Mouse (Mus musculus) cerebellum, adult 9-11 months (tissue): Measurements from ENCODE around the gene Slc7a1.

Source experiments
- DNase-seq: peaks from one replicate; pipeline ENCODE4 v3.0.0; 2022

Slc7a1 gene

DNA sequence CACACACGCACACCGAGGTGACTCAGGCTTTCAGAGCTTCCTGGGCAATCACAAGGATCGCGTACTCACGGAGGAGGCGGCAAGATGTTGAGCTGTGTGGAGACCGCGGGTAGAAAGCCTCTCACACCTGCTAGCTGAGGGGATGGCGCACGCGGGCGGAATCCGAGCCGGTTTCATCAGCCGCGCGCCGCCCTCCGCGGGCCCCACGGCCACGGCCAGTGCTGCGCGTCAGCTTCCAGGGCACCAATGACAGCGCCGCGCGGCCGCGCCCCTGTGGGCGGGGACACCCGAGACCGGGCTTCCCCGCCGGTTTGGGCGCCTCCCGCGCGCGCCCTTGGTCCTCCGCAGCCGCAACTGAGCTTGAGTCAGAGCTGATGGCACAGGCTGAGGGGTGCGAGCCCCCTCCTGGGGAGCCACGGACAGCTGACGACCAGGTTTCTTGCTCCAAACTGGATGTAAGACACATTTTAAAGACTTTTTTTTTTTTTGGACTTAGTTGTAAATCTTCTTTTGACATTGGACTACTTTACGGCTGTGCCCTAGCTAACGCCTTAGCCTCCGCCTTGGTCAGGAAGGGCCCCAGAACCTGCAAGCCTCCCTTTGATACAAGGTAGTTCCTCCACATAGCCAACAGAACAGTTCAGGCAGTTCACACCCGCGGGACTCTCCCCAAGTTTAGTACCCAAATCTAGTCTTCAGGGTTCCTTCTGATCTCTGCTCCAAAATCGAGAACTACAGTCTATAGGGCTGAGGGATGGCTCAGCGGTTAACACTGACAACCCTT, at the start of gene Slc7a1:
Slc7a1 (minus strand) TSS at position 245 of the 784 bp plus-strand sequence.
- DNase-seq: peak; percentile 84

DNA sequence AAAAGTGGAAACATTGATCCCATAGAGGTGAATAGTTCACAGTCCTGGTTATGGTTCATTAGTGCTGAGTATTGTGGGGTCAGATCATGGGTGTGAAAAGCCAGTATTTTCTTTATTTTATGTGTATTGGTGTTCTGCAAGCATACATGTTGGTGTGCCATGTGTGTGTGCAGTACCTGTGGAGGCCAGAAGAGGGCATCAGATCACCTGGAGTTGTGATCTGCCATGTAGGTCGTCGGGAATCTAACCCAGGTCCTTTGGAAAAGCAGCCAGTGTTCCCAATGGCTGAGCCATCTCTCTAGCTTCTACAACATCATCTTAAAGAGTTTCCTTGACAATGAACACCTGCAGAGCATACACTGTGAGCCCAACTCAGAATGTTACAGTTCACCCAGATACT, 45.3 kb upstream of the Slc7a1 start:
- no peak for DNase-seq

DNA sequence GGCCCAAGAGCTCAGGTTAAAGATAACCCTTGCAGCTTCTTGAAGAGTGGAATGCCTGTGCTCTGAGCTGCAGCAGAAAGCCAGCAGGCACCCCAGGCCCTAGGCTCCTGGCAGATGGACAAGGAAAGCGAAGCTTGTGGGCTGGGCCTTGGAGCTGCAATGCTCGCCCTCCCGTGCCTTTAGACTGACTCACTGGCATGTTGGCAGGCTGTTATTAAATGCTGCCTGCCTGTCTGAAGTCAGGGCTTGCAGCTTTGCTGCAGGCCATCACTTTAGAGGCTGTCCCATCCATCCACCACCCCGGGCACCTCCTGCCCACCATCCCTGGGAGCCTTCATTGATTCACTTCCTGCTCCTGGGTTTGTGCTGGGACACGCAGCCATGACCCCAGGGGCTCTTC, 44.0 kb upstream of the Slc7a1 start:
- DNase-seq: peak; percentile 58

DNA sequence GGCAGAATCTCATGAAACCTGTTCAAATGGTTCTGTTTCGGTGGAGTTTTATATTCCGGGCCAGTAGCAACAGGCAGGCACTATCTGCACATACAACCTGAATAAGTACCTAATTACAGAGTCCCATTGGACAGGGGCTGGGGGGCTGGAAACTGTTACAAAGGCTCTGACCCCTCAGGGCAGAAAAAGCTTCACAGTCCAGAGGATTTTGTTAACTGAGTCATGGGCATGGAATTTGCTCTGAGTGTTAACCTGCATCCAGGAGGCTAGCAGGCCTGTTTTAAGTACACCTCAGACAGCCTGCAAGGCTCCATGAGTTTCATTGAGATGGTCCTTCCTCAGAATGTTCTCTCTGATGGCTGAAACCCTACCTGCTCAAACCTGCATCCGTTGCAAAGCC, 36.0 kb upstream of the Slc7a1 start:
- no peak for DNase-seq

DNA sequence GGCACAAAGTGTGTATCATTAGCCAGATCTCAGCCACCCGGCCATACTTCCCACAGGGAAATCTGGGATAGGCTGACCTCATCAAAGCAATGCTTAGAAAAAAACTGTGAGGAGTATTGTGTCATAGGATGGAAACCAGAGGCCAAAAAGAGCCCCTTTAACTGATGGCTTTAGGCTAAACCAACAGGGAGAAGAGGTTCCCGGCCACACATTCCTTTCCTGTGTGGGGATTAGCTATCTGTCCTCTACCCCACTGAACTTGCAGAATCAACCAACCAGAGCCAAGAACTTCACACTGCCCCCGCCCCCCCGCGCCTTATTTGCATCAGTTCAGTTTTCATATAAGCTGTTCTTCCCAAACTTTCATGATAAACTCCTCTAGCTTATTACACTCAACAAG, 32.4 kb upstream of the Slc7a1 start:
- DNase-seq: no peak

DNA sequence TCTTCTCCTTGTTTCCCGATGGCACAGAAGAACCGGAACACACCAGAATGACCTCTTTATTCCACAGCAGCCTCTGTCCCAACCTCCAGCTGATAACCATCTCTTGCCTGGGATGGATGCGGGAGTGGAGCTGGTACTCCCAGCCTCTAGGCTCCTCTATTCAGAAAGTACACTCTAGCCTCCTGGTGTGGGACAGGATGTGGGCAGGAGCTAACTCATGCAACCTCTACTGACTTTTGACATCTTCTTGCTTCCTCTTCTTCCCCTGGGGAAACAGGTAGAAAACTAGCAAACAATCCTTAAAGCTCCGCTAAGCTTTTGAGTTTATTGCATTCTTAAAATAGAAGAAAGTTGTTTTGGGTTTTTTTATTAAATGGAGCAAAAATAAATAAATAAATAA, 29.1 kb upstream of the Slc7a1 start:
- no peak for DNase-seq

DNA sequence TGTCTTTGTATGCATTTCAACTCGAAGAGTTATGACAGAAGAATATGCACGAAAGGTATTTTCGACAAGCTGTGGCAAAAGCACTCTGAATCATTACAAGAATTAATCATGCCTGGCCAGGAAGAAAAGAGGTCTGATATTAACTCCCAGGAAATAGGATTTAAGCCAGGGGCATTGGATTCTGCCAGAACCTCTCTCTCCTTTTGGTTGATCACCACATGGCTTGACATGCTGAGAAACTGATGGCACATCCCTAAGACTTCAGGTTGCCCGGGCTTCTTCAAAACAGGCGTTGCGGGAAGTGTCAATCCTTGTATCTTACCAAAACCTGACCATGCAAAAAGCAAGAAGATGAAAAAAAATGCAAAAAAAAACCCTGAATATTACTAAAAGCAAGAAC, 25.4 kb upstream of the Slc7a1 start:
- no peak for DNase-seq

DNA sequence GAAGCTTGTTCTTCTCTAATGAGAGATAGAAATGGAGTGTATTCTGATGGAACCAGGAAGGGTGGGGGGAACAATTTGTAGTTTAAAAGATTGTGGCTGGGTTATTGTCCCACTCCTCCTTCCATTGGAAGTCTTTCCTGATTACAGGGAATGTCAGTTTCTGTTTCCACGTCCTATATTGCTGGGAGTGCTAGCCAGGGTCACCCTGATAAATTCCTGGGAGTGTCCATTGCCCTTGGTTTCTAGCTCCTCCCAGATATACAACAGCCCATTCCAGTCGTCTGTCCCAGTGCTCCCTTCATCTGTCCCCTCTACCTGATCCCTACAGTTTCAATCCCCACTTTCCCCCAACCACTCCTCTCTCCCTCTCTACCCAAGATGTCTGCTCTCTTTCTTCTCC, 21.6 kb upstream of the Slc7a1 start:
- no peak for DNase-seq

DNA sequence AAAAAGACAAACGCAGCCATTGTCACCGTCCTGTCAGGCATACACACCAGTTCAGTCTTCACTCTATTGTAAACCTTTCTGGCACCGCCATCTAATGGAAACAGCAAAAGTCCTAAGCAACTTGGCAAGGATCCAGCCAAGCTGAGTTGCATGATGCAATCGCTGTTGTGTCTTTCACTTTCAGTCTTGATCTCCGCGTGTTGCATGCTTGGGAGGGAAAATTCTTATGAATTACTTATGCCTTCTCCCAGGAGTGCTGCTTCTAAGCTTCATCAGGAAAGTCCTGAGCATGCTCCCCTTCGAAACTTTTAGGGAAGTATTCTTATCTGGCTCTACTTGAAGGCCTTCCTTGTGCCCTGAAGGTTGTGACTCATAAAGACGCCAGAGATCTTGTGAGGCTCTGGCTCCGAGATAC, 19.4 kb upstream of the Slc7a1 start:
- DNase-seq: no peak

DNA sequence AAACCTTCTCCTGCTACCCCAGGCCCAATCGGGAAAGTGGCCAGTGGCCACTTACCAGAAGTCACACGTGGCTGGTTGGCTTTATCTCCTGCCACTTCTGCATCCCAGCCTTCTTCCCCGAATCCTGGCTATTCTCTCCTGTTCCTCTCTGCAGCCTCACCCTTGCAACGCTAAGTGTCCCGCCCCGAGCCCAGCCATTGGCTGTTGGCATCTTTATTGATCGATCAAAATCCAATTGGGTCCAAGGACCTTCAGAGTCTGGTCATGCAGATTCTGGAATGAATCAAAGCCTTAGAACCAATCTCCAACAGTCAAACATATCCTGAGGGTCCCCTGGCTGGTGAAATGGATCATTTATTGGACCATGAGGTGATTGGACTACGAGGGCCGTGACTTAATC, 18.7 kb upstream of the Slc7a1 start:
- DNase-seq: no peak

DNA sequence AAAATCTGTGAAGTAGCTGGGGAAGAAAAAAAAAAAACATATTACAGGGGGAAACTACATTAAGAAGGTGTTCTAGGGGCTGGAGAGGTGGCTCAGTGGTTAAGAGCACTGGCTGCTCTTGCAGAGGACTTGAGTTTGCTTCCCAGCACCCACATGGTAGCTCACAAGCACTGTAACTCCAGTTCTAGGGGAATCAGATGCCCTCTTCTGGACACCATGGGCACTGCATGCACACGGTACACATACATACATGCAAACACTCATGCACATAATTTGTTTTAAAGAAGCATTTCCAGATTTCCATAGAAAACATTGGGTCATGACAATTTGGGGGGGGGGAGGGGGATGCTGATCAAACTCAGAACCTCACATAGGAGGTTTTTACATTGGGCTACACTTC, 18.1 kb upstream of the Slc7a1 start:
- DNase-seq: no peak

DNA sequence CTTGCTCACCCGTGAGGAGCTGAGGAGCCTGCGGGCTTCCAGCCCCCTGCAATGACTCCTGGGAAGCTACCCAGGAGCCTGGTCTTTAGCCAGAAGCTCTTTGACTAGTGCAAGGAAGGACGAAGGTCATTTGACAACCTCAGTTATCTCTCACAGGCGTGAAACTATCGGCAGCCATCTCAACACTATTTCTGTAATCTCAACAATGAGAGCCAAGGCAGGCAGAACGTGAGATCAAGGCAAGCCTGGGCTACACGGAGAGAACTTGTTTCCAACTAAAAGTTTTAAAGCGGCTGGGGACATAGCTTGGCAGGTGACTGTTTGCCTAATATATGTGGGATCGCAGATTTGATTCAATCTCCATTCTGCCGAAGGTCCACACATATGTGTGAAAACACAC, 16.8 kb upstream of the Slc7a1 start:
- no peak for DNase-seq

DNA sequence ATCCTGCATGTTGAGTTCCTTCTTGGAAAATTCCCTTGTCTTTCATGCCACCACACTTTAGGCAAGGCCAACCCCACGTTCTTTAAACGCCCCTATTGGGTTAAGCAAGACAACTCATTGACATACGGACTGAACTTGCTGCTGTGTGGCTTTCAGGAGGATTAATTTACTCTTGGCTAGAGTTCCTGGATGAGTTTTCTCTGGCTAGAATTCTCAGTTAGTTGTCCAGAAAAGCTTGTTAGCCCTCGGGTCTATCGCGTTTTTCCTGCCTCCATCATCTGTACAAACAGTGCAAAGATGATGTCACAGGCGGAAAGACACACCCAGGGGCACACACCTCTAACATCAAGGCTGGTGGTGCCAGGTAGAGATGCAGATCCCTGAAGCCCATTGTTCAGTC, 14.5 kb upstream of the Slc7a1 start:
- no peak for DNase-seq

DNA sequence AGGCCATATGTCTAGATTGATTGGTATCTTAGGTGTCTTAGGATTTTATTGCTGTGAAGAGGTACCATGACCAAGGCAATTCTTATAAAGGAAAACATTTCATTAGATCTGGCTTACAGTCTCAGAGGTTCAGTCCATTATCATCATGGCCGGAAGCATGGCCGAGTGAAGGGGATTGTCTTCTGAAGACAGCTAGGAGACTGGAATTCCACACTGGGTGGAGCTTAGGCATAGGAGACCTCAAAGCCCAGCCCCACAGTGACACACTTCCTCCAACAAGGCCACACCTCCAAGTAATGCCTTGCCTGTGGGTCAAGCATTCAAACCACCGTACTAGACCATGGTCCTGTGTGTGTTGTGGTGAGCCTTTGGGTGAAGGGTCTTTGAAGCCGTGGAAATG, 12.8 kb upstream of the Slc7a1 start:
- no peak for DNase-seq

DNA sequence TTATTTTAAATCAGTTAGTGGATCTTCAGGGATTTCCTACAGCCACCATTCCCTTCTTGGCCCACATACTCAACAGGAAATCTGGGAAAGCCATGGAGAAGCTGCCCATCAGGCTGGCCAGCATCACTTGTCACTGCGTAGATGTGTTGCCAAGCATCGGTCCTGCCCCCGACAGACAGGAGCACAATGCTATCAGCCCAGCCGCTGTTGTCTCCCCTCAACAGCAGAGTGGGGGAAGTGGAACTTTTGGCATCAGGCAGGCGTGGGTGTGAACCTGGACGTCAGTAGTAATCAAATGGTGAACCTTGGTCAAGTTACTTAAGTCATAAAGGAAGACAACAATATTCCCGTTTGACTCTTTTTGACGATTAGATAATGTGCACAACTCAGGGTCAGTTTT, 9.8 kb upstream of the Slc7a1 start:
- no peak for DNase-seq

DNA sequence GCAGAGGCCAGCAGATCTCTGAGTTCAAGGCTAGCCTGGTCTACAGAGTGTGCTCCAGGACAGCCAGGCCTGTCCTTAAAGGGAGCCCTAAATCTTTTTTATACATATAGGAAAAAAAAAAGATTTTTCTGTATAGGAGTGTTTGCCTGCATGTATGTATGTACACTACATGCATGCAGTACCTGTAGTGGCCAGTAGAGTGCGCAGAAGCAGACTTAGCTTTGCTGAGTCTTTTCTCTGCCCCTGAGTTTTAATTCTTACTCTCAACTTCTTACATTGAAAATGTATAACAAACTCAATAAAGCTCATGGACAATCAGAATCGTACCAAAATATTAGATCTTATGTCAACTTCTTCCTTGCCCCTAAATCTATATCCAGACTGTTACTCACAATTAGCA, 7.2 kb upstream of the Slc7a1 start:
- DNase-seq: no peak

DNA sequence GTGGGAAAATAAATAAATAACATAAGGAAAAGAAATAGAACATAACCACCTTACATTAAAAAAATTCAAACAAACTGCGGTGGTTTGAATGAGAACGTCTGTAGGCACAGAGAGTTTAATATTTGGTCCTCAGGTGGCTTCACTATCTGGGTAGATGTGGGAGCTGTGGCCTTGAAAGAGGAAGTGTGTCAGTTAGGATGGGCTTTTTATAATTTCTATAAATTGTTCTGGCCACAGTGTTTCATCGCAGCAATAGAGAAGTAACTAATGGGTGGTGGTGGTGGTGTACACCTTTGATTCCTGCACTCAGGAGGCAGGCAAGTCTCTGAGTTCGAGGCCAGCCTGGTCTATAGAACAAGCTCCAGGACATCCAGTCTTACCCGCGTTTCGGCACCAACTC, 4.8 kb upstream of the Slc7a1 start:
- no peak for DNase-seq

DNA sequence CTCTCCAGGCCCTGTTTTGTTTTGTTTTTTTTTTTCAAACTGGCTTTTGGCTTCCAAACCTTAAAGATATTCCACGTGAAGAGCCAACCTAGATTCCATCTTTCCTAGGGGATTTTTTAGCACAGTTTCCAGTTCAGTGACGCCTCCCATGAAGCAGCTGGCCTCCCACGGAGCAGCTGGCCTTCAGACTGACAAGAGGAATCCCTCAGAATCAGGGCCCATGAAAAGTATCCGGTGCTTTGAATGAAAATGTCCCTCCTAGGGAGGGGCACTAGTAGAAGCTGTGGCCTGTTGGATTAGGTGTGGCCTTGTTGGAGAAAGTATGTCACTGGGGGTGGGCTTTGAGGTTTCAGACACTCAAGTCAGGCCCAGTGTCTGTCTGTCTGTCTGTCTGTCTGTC, 2.9 kb upstream of the Slc7a1 start:
- DNase-seq: no peak

DNA sequence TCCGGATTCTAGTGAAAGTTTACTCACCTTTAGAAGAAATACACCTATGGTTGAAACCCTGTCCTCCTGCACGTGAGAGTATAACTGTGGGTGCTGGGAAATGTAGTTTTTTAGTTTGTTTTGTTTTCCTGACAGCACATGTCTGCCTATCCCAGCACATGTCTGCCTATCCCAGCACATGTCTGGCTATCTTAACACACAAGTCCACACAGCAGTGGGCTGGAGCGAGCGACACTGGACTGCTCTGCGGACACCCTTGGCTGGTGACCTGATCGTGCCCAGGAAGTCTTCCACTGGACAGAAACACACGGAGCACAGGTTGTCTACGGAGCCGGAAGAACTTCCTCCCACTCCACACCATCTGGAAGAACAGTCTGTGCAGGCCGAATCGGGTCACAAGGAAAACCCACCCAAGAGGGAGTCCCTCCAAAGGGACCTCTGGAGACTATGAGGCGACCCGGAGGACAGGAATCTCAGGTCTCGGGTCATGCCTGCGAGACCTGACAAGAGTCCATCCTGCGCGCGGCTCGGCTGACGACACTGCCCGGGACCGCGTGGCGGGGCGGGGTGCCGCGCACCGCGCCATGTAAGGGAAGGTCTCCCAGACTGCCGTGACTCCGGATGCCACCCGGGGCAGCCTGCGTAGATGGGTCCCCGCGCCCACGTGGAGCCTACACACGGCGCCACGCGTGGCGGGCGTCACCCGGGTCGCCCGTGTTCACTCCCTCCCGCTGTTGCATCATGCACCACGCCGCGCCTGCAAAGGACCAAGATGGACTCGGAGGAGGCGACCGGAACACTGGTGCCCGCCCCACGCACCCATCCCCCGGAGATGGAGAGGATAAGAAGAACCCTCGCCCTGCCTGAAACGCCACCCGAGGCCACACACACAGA, 691 bp downstream of the Slc7a1 start:
- no peak for DNase-seq

DNA sequence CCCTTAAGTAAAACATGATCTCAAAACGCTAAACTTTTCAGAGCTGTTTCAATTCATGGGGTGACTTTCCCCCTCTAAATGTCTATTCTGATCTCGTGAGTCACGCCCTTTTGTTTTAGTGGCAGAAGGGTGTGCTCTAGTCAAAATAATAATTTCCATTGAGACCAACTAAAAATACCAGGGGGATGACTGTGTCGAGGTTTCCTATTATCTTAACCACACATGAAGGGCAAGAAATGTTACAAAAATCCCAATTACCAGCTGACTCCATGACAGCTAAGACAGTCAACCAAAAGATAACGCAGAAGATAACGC, 1.3 kb downstream of the Slc7a1 start:
- no peak for DNase-seq

DNA sequence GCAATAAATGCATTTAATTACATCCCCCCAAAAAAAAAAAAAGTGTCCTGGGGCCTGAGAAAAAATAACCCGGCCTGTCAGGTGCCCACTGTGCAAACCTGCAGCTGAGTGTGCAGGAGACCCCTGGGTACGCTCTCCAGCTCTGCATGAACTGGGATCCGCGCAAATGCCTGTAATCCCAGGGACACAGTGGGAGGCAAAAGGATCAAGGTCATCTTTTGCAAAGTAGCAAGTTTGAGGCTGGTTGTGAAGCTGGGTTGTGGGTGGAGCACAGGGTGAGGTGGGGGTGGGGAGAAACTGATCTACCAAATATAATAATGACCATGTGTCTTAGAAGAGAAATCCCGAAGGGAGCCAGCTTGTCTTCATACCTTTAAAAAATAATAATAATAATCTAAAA, 1.8 kb downstream of the Slc7a1 start:
- no peak for DNase-seq

DNA sequence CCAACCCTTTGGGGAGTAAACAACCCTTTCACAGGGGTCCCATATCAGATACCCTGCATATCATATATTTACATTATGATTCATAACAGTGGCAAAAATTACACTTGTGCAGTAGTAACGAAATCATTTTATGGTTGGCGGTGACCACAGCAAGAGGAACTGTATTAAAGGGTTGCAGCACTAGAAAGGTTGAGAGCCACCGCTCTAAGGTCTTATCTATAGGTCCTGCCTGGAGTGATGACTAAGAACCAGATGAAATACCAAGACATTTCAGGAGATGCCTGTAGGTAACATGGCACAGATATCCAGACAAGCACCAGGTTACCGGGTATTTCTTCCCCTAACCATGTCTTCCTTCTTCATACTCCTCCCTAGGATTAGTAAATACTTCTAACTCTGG, 2.3 kb downstream of the Slc7a1 start:
- no peak for DNase-seq

DNA sequence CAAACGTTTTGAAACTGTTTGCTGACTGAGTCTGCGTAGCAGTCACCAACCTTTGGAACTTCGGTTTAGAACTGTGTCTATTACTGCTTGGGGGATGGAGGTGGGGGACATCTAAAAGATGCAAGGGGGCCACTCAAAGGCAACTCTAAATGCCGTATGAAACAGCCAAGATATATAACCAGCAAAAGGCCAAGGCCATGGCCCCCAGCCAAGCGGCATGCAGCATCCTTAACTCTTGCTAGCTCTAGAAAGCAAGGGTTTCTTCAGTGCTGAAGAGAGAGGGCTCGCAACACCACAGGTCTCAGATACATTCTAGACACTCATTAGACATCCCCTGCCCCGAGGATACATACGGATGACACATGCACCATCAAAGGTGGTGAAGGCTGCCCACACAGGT, 6.4 kb downstream of the Slc7a1 start:
- DNase-seq: no peak

DNA sequence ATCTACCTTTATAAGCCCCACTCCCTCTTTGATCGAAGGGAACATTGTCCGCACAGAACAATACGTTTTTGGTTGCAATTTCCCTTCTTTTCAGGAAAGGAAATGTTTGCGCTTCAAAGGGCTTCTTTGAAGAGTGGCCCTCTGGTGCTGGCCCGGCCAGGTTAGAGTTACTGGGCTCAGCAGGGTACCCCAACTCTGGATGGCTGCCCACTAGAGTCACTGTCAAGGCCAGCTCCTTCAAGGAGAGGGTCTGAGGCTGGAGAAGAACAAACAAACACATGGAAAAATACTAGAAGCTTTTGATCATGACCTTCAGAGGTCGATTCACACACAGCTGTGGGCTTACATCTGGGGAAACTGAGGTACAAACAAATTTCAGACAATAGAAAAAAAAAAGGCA, 6.9 kb downstream of the Slc7a1 start:
- no peak for DNase-seq
